Mouse (Mus musculus) hindbrain, embryonic 14.5 days (tissue): Measurements from ENCODE around the gene Axdnd1. TPM values are rescaled to one million over a fixed set of nuclear protein-coding genes. Genes with fewer than 3 reads are reported as not detected.

Experiments used
- ATAC-seq: fragments of 200-750 bp; cut with Nextera tagmentation; 2 replicates; pipeline ENCODE4 v1.8.0; 2017; ENCODE audit warnings: moderate number of reproducible peaks, mild to moderate bottlenecking, moderate TSS enrichment, moderate library complexity; ENCODE audit not compliant: low FRiP score
- DNase-seq: peaks from one replicate; pipeline ENCODE4 v3.0.0-alpha.2; 2015; ENCODE audit warnings: low spot score
- H3K27ac ChIP-seq: fragments of 300-500 bp; sonication (generic); 2 replicates; pipeline ENCODE4 v1.5.1; 2014; ENCODE audit warnings: mild to moderate bottlenecking, moderate library complexity
- H3K27me3 ChIP-seq: fragments of 300-500 bp; sonication (generic); 2 replicates; pipeline ENCODE4 v1.6.1; 2014; ENCODE audit warnings: mild to moderate bottlenecking, low read length, mixed read lengths; ENCODE audit not compliant: control insufficient read depth, insufficient read depth
- H3K36me3 ChIP-seq: fragments of 300-500 bp; sonication (generic); replicated peaks from 2 replicates; pipeline ENCODE4 v1.6.1; 2014; ENCODE audit not compliant: control insufficient read depth, insufficient read depth
- H3K4me1 ChIP-seq: fragments of 300-500 bp; sonication (generic); replicated peaks from 2 replicates; pipeline ENCODE4 v1.6.1; 2014; ENCODE audit warnings: antibody characterized with exemption, low read length, mixed read lengths; ENCODE audit not compliant: control insufficient read depth, insufficient read depth
- H3K4me2 ChIP-seq: fragments of 300-500 bp; sonication (generic); replicated peaks from 2 replicates; pipeline ENCODE4 v1.6.1; 2014; ENCODE audit warnings: mild to moderate bottlenecking, moderate library complexity
- H3K4me3 ChIP-seq: fragments of 300-500 bp; sonication (generic); replicated peaks from 2 replicates; pipeline ENCODE4 v1.5.1; 2014; ENCODE audit warnings: mild to moderate bottlenecking, low read length
- H3K9ac ChIP-seq: fragments of 300-500 bp; sonication (generic); 2 replicates; pipeline ENCODE4 v1.6.1; 2014
- H3K9me3 ChIP-seq: fragments of 300-500 bp; sonication (generic); 2 replicates; pipeline ENCODE4 v1.6.1; 2016; ENCODE audit warnings: low read length; ENCODE audit not compliant: control insufficient read depth
- WGBS: fragments of 180-500 bp; shearing (Covaris S2); extraction: QIAGEN DNeasy Blood & Tissue Kit; methylation state at CpG from one replicate; pipeline ENCODE4 v1.1.7; 2014; 5-methylcytosine and 5-hydroxymethylcytosine counted together
- polyA plus RNA-seq: library from polyadenylated mRNA; unstranded; fragments of >200 nt; fragmentation: Nextera tagmentation; extraction: Ambion mirVana; gene quantifications from 2 replicates; pipeline ENCODE4 v1.2.1, GENCODE M21; 2014

Gene Axdnd1
- polyA plus RNA-seq, 1 experiment from 2014 or later: 0.27 TPM

DNA sequence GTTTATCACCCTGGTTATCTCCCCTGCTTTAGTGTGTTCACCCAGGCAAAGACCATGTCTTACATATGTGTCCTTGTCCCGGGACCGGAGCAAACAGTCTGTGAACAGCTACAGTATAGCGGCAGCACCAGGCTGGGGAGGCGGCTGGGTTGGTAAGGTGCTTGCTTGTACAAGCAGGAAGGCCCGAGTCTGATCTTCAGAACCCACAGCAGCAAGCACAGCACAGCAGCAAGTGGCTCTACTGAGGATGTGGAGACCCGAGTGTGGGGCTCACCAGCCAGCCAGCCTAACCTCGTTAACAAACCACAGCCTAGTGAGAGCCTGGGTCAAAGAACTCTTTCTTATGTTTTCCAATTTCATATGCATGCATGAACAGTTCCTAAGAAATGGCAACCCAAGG is 140.8 kb downstream of the Axdnd1 start:
- WGBS: 83% methylated on average over 7 of the region's 7 CpGs
- H3K9me3 ChIP-seq: no peaks in the 10 kb centered on the region
- no peak overlapping the region for H3K4me3 ChIP-seq
- H3K27ac ChIP-seq: no peak overlapping the region
- no peaks in the 10 kb centered on the region for H3K36me3 ChIP-seq
- no peak overlapping the region for H3K4me2 ChIP-seq
- H3K4me1 ChIP-seq: no peaks in the 10 kb centered on the region
- H3K27me3 ChIP-seq: no peaks in the 10 kb centered on the region
- DNase-seq (no peak), ATAC-seq (no peak)
- H3K9ac ChIP-seq: no peak overlapping the region

DNA sequence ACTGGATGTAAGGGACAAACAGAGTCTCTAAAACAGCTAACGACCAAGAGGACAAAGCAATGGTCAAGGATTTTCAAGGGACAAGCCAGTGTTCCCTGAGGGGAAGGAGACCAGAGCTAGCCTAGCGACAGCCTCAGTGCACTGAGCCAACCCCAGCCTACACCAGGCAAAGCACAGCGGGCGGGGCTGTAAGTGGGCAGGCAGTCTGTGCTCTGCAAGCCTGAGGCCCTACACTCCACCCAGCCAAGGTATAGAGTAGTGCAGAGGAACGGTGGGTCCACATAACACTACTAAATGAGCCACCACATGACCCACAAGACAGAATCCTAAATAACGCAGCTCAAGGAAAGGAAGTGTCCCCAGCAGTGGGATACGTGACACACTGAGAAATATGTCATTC is 147.3 kb downstream of the Axdnd1 start:
- H3K27ac ChIP-seq: no peak overlapping the region
- H3K4me1 ChIP-seq: no peaks in the 10 kb centered on the region
- no peaks in the 10 kb centered on the region for H3K9me3 ChIP-seq
- no peaks in the 10 kb centered on the region for H3K36me3 ChIP-seq
- no peaks in the 10 kb centered on the region for H3K27me3 ChIP-seq
- H3K4me3 ChIP-seq: no peak overlapping the region
- no peak for ATAC-seq
- 67% methylated on average over 7 of the region's 7 CpGs for WGBS
- H3K9ac ChIP-seq: no peak overlapping the region
- DNase-seq: no peak
- no peak overlapping the region for H3K4me2 ChIP-seq

Other genes starting within 250 kb of the Axdnd1 start
- 3.4 and 4.8 TPM in 2 replicates for gene Fam163a, start 216.1 kb downstream of the Axdnd1 start, polyA plus RNA-seq
- 0.92 and 1.8 TPM in 2 replicates for gene Tdrd5, start 117.5 kb downstream of the Axdnd1 start, polyA plus RNA-seq
- gene Nphs2, start 110.4 kb downstream of the Axdnd1 start, polyA plus RNA-seq: 0.08 and 0.35 TPM in 2 replicates
- 509 and 614 TPM in 2 replicates for gene Gm2000, start 55.1 kb downstream of the Axdnd1 start, polyA plus RNA-seq
- 10.6 and 11.7 TPM in 2 replicates for gene Soat1, start 53.2 kb upstream of the Axdnd1 start, polyA plus RNA-seq
- 0.69 and 0.79 TPM in 2 replicates for gene Gm10031, start 102.9 kb upstream of the Axdnd1 start, polyA plus RNA-seq
- 8.1 and 9.2 TPM in 2 replicates for gene Abl2, start 137.6 kb upstream of the Axdnd1 start, polyA plus RNA-seq